Mouse (Mus musculus) heart, adult 2 months (tissue): ENCODE measurements at regions not wholly inside any gene's neighbourhood (a gene's known extent, or its start where the extent isn't known, plus 50 kb on each side); places are given as distances from the start of the nearest gene placed in this dataset.

Experiments
- DNase-seq, 2 experiments: peaks; one replicate each; pipeline ENCODE4 v3.0.0; 2021
- H3K27ac ChIP-seq: fragments of 200-600 bp; 2 replicates; pipeline ENCODE4 v1.8.1; 2022
- H3K27me3 ChIP-seq: fragments of 200-500 bp; 2 replicates; pipeline ENCODE4 v1.6.1; 2012; ENCODE audit warnings: mild to moderate bottlenecking, low read length, inconsistent platforms, mixed read lengths; ENCODE audit not compliant: control insufficient read depth, insufficient read depth
- H3K36me3 ChIP-seq: fragments of 200-500 bp; 2 replicates; pipeline ENCODE4 v1.6.1; 2012; ENCODE audit warnings: low read length, inconsistent platforms; ENCODE audit not compliant: control insufficient read depth, insufficient read depth
- H3K4me1 ChIP-seq: fragments of 200-500 bp; 2 replicates; pipeline ENCODE4 v1.6.1; 2011; ENCODE audit warnings: low read length; ENCODE audit not compliant: control insufficient read depth, insufficient read depth
- H3K4me3 ChIP-seq: fragments of 200-600 bp; 2 replicates; pipeline ENCODE4 v1.8.1; 2022
- H3K79me2 ChIP-seq: fragments of 200-500 bp; replicated peaks from 2 replicates; pipeline ENCODE4 v1.6.1; 2012; ENCODE audit warnings: mild to moderate bottlenecking, inconsistent platforms, low read length, moderate library complexity, mixed read lengths; ENCODE audit not compliant: control insufficient read depth, insufficient read depth
- H3K9ac ChIP-seq: fragments of 200-500 bp; 2 replicates; pipeline ENCODE4 v1.6.1; 2012; ENCODE audit warnings: low read depth, mild to moderate bottlenecking, control low read depth, inconsistent platforms, low read length, mixed read lengths
- CTCF ChIP-seq: fragments of 200-600 bp; IDR thresholded peaks from 2 replicates; pipeline ENCODE4 v1.8.1; 2022; ENCODE audit warnings: antibody characterized with exemption, mild to moderate bottlenecking, moderate library complexity
- EP300 ChIP-seq: fragments of 200-500 bp; IDR thresholded peaks from 2 replicates; pipeline ENCODE4 v1.6.1; 2011; ENCODE audit warnings: low read depth, low read length, control low read depth; ENCODE audit not compliant: insufficient read depth
- POLR2A ChIP-seq: fragments of 200-500 bp; IDR thresholded peaks from 2 replicates; pipeline ENCODE4 v1.6.1; 2011; ENCODE audit warnings: mild to moderate bottlenecking, low read depth, low read length, control low read depth; ENCODE audit not compliant: insufficient read depth
- WGBS: fragments of 180-500 bp; shearing (Covaris S2); methylation state at CpG from one replicate; pipeline ENCODE4 v1.1.7; 2018; 5-methylcytosine and 5-hydroxymethylcytosine counted together
- intact Hi-C: fragments of 180-260 bp; cut with DNase I; formaldehyde crosslinking; loops from one replicate; pipeline ENCODE4 v1.15.1; 2025

GRCm38 (mm10) chr15:21836110-21836509 lies 712.7 kb upstream of the Cdh18 start:
- no peak overlapping the region for H3K9ac ChIP-seq
- H3K27ac ChIP-seq, result no peak overlapping the region
- no peak for DNase-seq
- intact Hi-C loops, result no loop called here
- H3K4me1 ChIP-seq, result no peaks in the 10 kb centered on the region
- H3K36me3 ChIP-seq, result no peaks in the 10 kb centered on the region
- no peaks in the 10 kb centered on the region for H3K79me2 ChIP-seq
- H3K4me3 ChIP-seq, result no peak overlapping the region
- WGBS, result 73% methylated on average over 5 of the region's 5 CpGs
- H3K27me3 ChIP-seq, result no peaks in the 10 kb centered on the region
- TF ChIP-seq EP300, result no peak
- TF ChIP-seq CTCF, result no peak
- no peak for TF ChIP-seq POLR2A

- no peaks in the 10 kb centered on the region for H3K4me1 ChIP-seq
- no peaks in the 10 kb centered on the region for H3K36me3 ChIP-seq
- H3K79me2 ChIP-seq, result no peaks in the 10 kb centered on the region
- no peak for DNase-seq
- no peak overlapping the region for H3K27ac ChIP-seq
- intact Hi-C loops, result no loop called here
- no peak overlapping the region for H3K9ac ChIP-seq
- TF ChIP-seq EP300 (no peak), CTCF (no peak), POLR2A (no peak)
- WGBS, result 80% methylated on average over 7 of the region's 7 CpGs
- no peak overlapping the region for H3K4me3 ChIP-seq
- H3K27me3 ChIP-seq, result no peaks in the 10 kb centered on the region
These were observed 690.3 kb upstream of the Cdh18 start for GRCm38 (mm10) chr15:21858540-21858939.

- intact Hi-C loops, result no loop called here
- H3K36me3 ChIP-seq, result no peaks in the 10 kb centered on the region
- H3K27ac ChIP-seq, result no peak overlapping the region
- WGBS, result 16% methylated on average over 2 of the region's 2 CpGs
- H3K4me3 ChIP-seq, result no peak overlapping the region
- H3K4me1 ChIP-seq, result no peaks in the 10 kb centered on the region
- no peak for DNase-seq
- H3K79me2 ChIP-seq, result no peaks in the 10 kb centered on the region
- no peak for TF ChIP-seq EP300
- no peak for TF ChIP-seq POLR2A
- peak; percentile 79 for TF ChIP-seq CTCF
- H3K9ac ChIP-seq, result no peak overlapping the region
- no peaks in the 10 kb centered on the region for H3K27me3 ChIP-seq
These were observed 663.6 kb upstream of the Cdh18 start for GRCm38 (mm10) chr15:21885181-21885580.
